Mouse (Mus musculus) neural tube, embryonic 14.5 days (tissue): ENCODE results near the gene Grip1. TPM values are rescaled to one million over a fixed set of nuclear protein-coding genes. Genes with fewer than 3 reads are reported as not detected.
A peak's percentile ranks its signal among the peaks of the same experiment; 100 is the strongest.

Source experiments
- ATAC-seq: fragments of 200-750 bp; cut with Nextera tagmentation; 2 replicates; pipeline ENCODE4 v1.8.0; 2017; ENCODE audit warnings: low read depth, mild to moderate bottlenecking, moderate TSS enrichment, moderate library complexity
- H3K27ac ChIP-seq: fragments of 300-500 bp; sonication (generic); 2 replicates; pipeline ENCODE4 v1.5.1; 2014; ENCODE audit warnings: low read depth, mild to moderate bottlenecking, control low read depth, low read length, moderate library complexity, mixed read lengths
- H3K27me3 ChIP-seq: fragments of 300-500 bp; sonication (generic); 2 replicates; pipeline ENCODE4 v1.6.1; 2014; ENCODE audit warnings: low read length; ENCODE audit not compliant: control insufficient read depth, insufficient read depth
- H3K36me3 ChIP-seq: fragments of 300-500 bp; sonication (generic); 2 replicates; pipeline ENCODE4 v1.6.1; 2014; ENCODE audit warnings: low read length, mixed read lengths; ENCODE audit not compliant: control insufficient read depth, insufficient read depth
- H3K4me1 ChIP-seq: fragments of 300-500 bp; sonication (generic); 2 replicates; pipeline ENCODE4 v1.6.1; 2014; ENCODE audit warnings: low read length; ENCODE audit not compliant: control insufficient read depth, insufficient read depth
- H3K4me2 ChIP-seq: fragments of 300-500 bp; sonication (generic); 2 replicates; pipeline ENCODE4 v1.6.1; 2014; ENCODE audit warnings: mild to moderate bottlenecking, low read depth, low read length, control low read depth
- H3K4me3 ChIP-seq: fragments of 300-500 bp; sonication (generic); 2 replicates; pipeline ENCODE4 v1.5.1; 2014; ENCODE audit warnings: low read depth, low read length, control low read depth, mixed read lengths
- H3K9ac ChIP-seq: fragments of 300-500 bp; sonication (generic); replicated peaks from 2 replicates; pipeline ENCODE4 v1.6.1; 2014; ENCODE audit warnings: low read depth, mild to moderate bottlenecking, control low read depth, low read length, mixed read lengths
- H3K9me3 ChIP-seq: fragments of 300-500 bp; sonication (generic); 2 replicates; pipeline ENCODE4 v1.6.1; 2016; ENCODE audit warnings: low read length; ENCODE audit not compliant: control insufficient read depth
- WGBS: fragments of 180-500 bp; shearing (Covaris S2); extraction: QIAGEN DNeasy Blood & Tissue Kit; methylation state at CpG from one replicate; pipeline ENCODE4 v1.1.7; 2014; 5-methylcytosine and 5-hydroxymethylcytosine counted together
- polyA plus RNA-seq: library from polyadenylated mRNA; unstranded; fragments of >200 nt; fragmentation: Nextera tagmentation; extraction: Ambion mirVana; gene quantifications from 2 replicates; pipeline ENCODE4 v1.2.1, GENCODE M21; 2014

Gene Grip1
- polyA plus RNA-seq, 1 experiment from 2014 or later = 27.0 TPM

- ATAC-seq = no peak
- 92% methylated on average over 9 of the region's 9 CpGs for WGBS
- Histone ChIP-seq H3K4me3 (no peak overlapping the region), H3K4me2 (no peak overlapping the region), H3K27ac (no peak overlapping the region), H3K9me3 (no peaks in the 10 kb centered on the region), H3K4me1 (no peaks in the 10 kb centered on the region), H3K36me3 (no peaks in the 10 kb centered on the region), H3K9ac (no peak overlapping the region), H3K27me3 (no peaks in the 10 kb centered on the region)
Observed at GRCm38 (mm10) chr10:119984299-119984698, 530.7 kb downstream of the Grip1 start.

- H3K27me3 ChIP-seq = no peaks in the 10 kb centered on the region
- ATAC-seq = no peak
- 87% methylated on average over 4 of the region's 4 CpGs for WGBS
Observed at GRCm38 (mm10) chr10:119998475-119998874, 544.8 kb downstream of the Grip1 start.

GRCm38 (mm10) chr10:120002149-120002548 is 548.5 kb downstream of the Grip1 start:
- no peak overlapping the region for H3K4me3 ChIP-seq
- no peak for ATAC-seq
- H3K27me3 ChIP-seq = no peaks in the 10 kb centered on the region
- no peaks in the 10 kb centered on the region for H3K9me3 ChIP-seq
- 87% methylated on average over 4 of the region's 4 CpGs for WGBS
- no peak overlapping the region for H3K4me2 ChIP-seq
- H3K27ac ChIP-seq = no peak overlapping the region
- no peaks in the 10 kb centered on the region for H3K4me1 ChIP-seq
- H3K9ac ChIP-seq = no peak overlapping the region
- H3K36me3 ChIP-seq = no peaks in the 10 kb centered on the region

More at GRCm38 (mm10) chr10:119998475-119998874, 544.8 kb downstream of the Grip1 start:
- H3K36me3 ChIP-seq = no peaks in the 10 kb centered on the region
- no peaks in the 10 kb centered on the region for H3K4me1 ChIP-seq
- no peaks in the 10 kb centered on the region for H3K9me3 ChIP-seq
- H3K4me2 ChIP-seq = no peak overlapping the region
- no peak overlapping the region for H3K27ac ChIP-seq
- H3K4me3 ChIP-seq = no peak overlapping the region
- H3K9ac ChIP-seq = no peak overlapping the region

DNA sequence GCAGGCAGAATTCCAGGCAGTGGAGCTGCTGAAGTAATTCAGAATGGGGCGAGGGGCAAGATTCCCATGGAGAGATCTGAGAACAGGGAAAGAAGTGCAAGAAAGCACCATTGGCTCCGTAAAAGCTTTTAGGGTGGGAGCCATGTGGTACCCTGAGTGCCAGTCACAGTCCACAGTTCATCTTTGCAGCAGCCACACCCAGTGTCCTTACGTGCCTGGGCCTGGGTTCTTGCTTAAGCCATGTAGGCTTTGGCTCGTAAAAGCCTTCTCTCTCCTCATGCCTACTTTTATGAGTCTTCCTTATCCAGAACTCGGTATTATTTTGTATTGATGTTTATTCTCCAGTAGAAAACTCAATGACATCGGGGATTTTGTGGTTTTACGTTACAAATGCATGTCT is 550.5 kb downstream of the Grip1 start:
- no peak overlapping the region for H3K4me3 ChIP-seq
- H3K36me3 ChIP-seq = no peaks in the 10 kb centered on the region
- H3K9me3 ChIP-seq = no peaks in the 10 kb centered on the region
- no peak overlapping the region for H3K4me2 ChIP-seq
- no peak overlapping the region for H3K27ac ChIP-seq
- no peak for ATAC-seq
- H3K4me1 ChIP-seq = no peaks in the 10 kb centered on the region
- 86% methylated on average over 7 of the region's 7 CpGs for WGBS
- no peak overlapping the region for H3K9ac ChIP-seq
- no peaks in the 10 kb centered on the region for H3K27me3 ChIP-seq

GRCm38 (mm10) chr10:120005581-120005980 is 552.0 kb downstream of the Grip1 start:
- ATAC-seq = no peak
- no peak overlapping the region for H3K27ac ChIP-seq
- H3K9me3 ChIP-seq = no peaks in the 10 kb centered on the region
- H3K9ac ChIP-seq = no peak overlapping the region
- WGBS = 77% methylated on average over 5 of the region's 5 CpGs
- H3K4me1 ChIP-seq = no peaks in the 10 kb centered on the region
- H3K27me3 ChIP-seq = no peaks in the 10 kb centered on the region
- H3K4me3 ChIP-seq = no peak overlapping the region
- H3K36me3 ChIP-seq = 0 out of 2 replicates have a peak, but pooled peaks cover 3% of the 10 kb centered on the region
- no peak overlapping the region for H3K4me2 ChIP-seq

GRCm38 (mm10) chr10:120012331-120012730 is 558.7 kb downstream of the Grip1 start:
- H3K4me1 ChIP-seq = no peaks in the 10 kb centered on the region
- H3K4me3 ChIP-seq = no peak overlapping the region
- H3K36me3 ChIP-seq = 0 out of 2 replicates have a peak, but pooled peaks cover 3% of the 10 kb centered on the region
- no peak overlapping the region for H3K4me2 ChIP-seq
- H3K27ac ChIP-seq = no peak overlapping the region
- H3K27me3 ChIP-seq = no peaks in the 10 kb centered on the region
- 98% methylated on average over 13 of the region's 13 CpGs for WGBS
- no peak for ATAC-seq
- no peak overlapping the region for H3K9ac ChIP-seq
- H3K9me3 ChIP-seq = no peaks in the 10 kb centered on the region

- ATAC-seq = no peak
- Histone ChIP-seq H3K9ac (no peak overlapping the region), H3K4me1 (no peaks in the 10 kb centered on the region), H3K27ac (no peak overlapping the region), H3K4me2 (no peak overlapping the region), H3K9me3 (no peaks in the 10 kb centered on the region), H3K4me3 (no peak overlapping the region), H3K36me3 (no peaks in the 10 kb centered on the region), H3K27me3 (no peaks in the 10 kb centered on the region)
- WGBS = 90% methylated on average over 3 of the region's 3 CpGs
Observed at GRCm38 (mm10) chr10:120015117-120015516, 561.5 kb downstream of the Grip1 start.

GRCm38 (mm10) chr10:120026437-120026836 is 572.8 kb downstream of the Grip1 start:
- Histone ChIP-seq H3K36me3 (no peaks in the 10 kb centered on the region), H3K4me3 (no peak overlapping the region), H3K4me1 (no peaks in the 10 kb centered on the region), H3K9me3 (no peaks in the 10 kb centered on the region), H3K9ac (no peak overlapping the region), H3K27me3 (no peaks in the 10 kb centered on the region), H3K27ac (peak overlapping the region; percentile 35; the same call in 1 of the 2 replicates), H3K4me2 (no peak overlapping the region)
- peak; percentile 51; the same call in 1 of the 2 replicates for ATAC-seq
- WGBS = 44% methylated on average over 10 of the region's 10 CpGs

DNA sequence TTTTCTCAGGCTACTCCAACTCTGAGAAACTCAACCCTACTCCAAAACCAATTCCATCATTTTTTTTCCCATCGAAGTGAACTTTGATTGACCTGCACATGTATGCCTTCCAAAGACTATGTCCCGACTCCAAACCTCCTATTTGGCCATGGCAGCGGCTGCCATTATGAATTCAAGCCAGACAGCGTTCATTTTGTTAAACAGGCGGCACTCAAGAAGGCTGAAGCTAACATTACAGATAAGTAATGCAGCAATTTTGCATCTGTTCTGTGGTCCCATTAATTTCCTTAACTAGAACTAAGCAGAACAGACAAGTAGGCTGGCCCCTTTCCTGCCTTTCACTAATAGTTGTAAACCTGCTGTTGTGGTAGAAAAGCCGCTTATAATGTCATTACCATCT is 577.3 kb downstream of the Grip1 start:
- no peak overlapping the region for H3K4me2 ChIP-seq
- H3K9ac ChIP-seq = no peak overlapping the region
- H3K9me3 ChIP-seq = no peaks in the 10 kb centered on the region
- 81% methylated on average over 6 of the region's 6 CpGs for WGBS
- H3K4me3 ChIP-seq = no peak overlapping the region
- ATAC-seq = no peak
- H3K27ac ChIP-seq = no peak overlapping the region
- H3K27me3 ChIP-seq = no peaks in the 10 kb centered on the region
- H3K4me1 ChIP-seq = 0 out of 2 replicates have a peak, but pooled peaks cover 6% of the 10 kb centered on the region
- no peaks in the 10 kb centered on the region for H3K36me3 ChIP-seq
